Mouse (Mus musculus): ENCODE results near the gene Atp13a4.

Gene Atp13a4

DNA sequence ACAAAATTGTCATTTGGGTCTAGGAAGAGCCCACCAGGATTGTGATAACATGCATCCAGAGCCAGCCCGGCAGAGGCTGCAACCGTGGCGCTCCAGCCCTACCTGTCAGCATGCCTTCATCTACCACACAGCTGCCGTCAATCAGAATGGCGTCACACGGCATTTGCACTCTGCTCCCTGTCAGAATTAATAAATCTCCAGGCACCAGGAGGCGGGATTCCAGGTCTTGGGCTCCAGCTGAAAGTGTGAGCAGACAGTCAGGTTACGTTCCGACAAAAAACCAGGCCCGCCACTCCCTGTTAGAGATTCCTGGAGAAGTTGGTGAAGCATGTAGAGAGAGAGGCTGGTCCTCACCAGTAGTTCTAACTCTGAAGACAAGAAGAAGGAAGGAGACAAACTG lies 85.3 kb downstream of the Atp13a4 start:
- no peak for DNase-seq

GRCm38 (mm10) chr16:29456851-29457250 lies 87.8 kb downstream of the Atp13a4 start:
- DNase-seq = no peak

GRCm38 (mm10) chr16:29453282-29453681 lies 91.4 kb downstream of the Atp13a4 start:
- no peak for DNase-seq

DNA sequence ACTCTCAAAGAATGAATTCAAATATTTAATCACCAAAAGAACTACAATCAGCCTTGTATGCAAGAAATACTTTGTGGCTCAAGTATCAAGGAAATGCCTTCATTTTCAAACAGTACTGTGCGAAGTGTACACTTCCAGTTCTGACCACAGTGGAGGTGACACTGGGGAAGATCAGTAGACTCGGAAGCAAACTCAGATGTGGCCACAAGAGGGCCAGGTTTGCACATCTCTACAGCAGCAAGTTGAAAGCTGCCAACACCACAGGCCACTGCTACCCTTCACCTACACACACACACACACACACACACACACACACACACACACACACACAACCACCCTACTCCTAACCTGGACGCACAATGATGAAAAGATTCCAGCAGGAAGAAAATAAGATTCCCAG lies 93.0 kb downstream of the Atp13a4 start:
- DNase-seq = peak; percentile 33

- no peak for DNase-seq
Measured at GRCm38 (mm10) chr16:29442126-29442525, 102.5 kb downstream of the Atp13a4 start.

- DNase-seq = no peak
Measured at GRCm38 (mm10) chr16:29441405-29441985, 103.2 kb downstream of the Atp13a4 start.

GRCm38 (mm10) chr16:29438045-29438444 lies 106.6 kb downstream of the Atp13a4 start:
- DNase-seq = no peak

GRCm38 (mm10) chr16:29435746-29436145 lies 108.9 kb downstream of the Atp13a4 start:
- no peak for DNase-seq

DNA sequence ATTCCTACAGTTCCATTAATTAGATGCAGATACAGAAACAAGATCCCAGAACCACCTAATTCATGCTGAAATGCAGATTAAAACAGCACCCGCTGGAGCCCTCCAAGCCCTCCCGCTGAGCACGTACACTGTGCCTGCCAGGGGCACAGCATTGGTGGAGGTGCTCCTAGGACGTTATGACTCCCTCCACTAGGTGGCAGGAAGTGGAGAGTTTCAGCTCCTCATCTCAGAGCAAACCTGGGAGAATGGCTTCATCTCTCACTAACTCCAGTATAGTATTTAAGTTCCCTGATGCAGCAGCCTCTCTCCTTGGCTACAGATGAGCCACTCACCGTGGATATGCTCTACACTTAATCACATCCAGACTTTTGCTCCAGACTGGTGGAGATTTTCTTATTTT lies 110.0 kb downstream of the Atp13a4 start:
- peak; percentile 45 for DNase-seq

DNA sequence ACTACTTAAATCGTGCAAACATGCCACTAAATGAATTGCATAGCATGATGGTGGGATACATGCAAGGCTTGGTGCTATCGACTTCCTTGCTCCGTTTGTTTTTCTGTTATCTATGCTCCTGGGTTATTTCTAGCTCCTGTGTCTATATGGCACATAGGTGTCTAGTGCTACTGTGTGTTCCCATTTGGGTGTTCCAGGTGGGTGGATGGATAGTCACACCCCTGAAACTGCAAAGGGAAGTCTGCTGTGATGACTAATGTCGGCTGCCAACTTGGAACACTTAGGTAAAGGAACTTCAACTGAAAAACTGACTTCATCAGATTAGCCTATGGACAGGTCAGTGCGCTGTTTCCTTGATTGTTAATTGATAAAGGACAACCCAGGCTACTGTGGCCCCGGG lies 129.8 kb downstream of the Atp13a4 start:
- no peak for DNase-seq

GRCm38 (mm10) chr16:29407319-29407718 lies 137.3 kb downstream of the Atp13a4 start:
- DNase-seq = no peak

GRCm38 (mm10) chr16:29399079-29399478 lies 145.6 kb downstream of the Atp13a4 start:
- no peak for DNase-seq

DNA sequence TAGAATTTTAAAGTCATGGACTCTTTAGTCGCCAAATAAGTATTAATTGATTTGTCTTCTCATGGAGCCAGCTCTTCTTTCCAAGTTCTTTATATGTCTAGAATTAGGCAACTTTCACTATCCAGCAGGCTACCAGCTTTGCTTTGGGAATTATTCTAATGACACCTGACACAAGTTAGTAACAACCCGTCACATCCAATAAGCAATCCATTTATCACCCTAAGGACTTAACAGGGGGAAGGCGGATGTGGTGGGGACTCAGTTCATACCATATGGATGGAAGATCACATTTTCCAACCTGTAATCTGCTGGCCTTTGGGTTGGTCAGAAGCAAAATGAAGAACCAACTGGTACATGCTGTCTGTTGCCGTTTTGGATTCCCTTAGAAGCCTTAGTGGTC lies 159.9 kb downstream of the Atp13a4 start:
- DNase-seq = no peak

DNA sequence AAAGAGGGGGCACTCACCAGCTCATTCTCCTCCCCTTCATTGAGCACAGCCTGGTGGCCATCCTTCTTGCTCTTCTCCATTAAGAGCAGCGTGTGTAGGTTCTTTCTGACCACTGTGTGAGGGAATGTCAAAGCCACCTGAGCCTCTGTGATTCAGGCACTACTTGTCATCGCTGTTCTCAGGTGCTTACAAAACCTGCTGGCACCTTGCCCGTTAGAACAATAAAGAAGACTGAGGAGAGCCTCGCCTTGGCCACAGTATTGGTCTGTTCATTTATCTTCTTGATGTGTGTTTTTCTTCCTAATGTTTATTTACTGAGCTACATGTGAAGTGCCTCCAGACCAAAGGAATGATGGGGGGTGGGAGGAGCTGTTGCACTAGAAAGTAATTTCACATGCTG lies 166.2 kb downstream of the Atp13a4 start, which contains the start of gene Atp13a5:
Gene Atp13a5, minus strand, starts transcription at position 275 of the 400 bp plus-strand sequence.
- DNase-seq = no peak

DNA sequence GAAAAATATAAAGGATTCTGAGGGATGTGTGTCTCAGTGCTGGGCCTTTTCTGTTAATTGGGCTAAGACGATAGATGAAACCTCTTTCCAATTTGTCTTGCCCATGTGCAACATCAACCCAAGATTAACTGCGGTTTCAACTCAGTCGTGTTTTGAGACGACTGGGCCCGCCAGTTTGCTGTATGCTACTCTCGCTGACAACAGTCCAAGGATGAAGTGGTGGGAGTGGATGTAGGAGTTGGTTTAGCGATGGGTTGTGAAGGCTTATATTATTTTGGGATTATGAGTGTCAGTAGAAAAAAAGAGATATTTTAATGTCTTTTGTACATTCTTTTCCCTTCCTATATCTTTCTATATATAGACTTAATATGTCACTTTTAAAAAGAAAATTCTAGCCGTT lies 170.0 kb downstream of the Atp13a4 start:
- DNase-seq = no peak

Measured in thymus, postnatal 4 days (tissue).